Mouse (Mus musculus) heart, embryonic 15.5 days (tissue): ENCODE data around the gene Eif4g1. TPM values are rescaled to one million over a fixed set of nuclear protein-coding genes. Genes with fewer than 3 reads are reported as not detected.

Experiments
- ATAC-seq: fragments of 200-750 bp; cut with Nextera tagmentation; replicated peaks from 2 replicates; pipeline ENCODE4 v1.8.0; 2017; ENCODE audit warnings: low read depth, moderate TSS enrichment; ENCODE audit not compliant: insufficient number of reproducible peaks, insufficient read depth, low FRiP score
- H3K27ac ChIP-seq: fragments of 300-500 bp; sonication (generic); 2 replicates; pipeline ENCODE4 v1.5.1; 2015; ENCODE audit warnings: mild to moderate bottlenecking, inconsistent platforms
- H3K27me3 ChIP-seq: fragments of 300-500 bp; sonication (generic); 2 replicates; pipeline ENCODE4 v1.6.1; 2015; ENCODE audit warnings: inconsistent platforms
- H3K36me3 ChIP-seq: fragments of 300-500 bp; sonication (generic); 2 replicates; pipeline ENCODE4 v1.6.1; 2015; ENCODE audit warnings: mild to moderate bottlenecking, inconsistent platforms
- H3K4me1 ChIP-seq: fragments of 300-500 bp; sonication (generic); replicated peaks from 2 replicates; pipeline ENCODE4 v1.6.1; 2015; ENCODE audit warnings: inconsistent platforms
- H3K4me2 ChIP-seq: fragments of 300-500 bp; sonication (generic); 2 replicates; pipeline ENCODE4 v1.6.1; 2015; ENCODE audit warnings: inconsistent platforms, mild to moderate bottlenecking, moderate library complexity
- H3K4me3 ChIP-seq: fragments of 300-500 bp; sonication (generic); 2 replicates; pipeline ENCODE4 v1.5.1; 2015; ENCODE audit warnings: mild to moderate bottlenecking, inconsistent platforms
- H3K9ac ChIP-seq: fragments of 300-500 bp; sonication (generic); 2 replicates; pipeline ENCODE4 v1.6.1; 2015; ENCODE audit warnings: mild to moderate bottlenecking, inconsistent platforms
- H3K9me3 ChIP-seq: fragments of 300-500 bp; sonication (generic); replicated peaks from 2 replicates; pipeline ENCODE4 v1.6.1; 2016; ENCODE audit warnings: inconsistent platforms
- WGBS: fragments of 180-500 bp; shearing (Covaris S2); methylation state at CpG from one replicate; pipeline ENCODE4 v1.1.7; 2015; ENCODE audit warnings: mixed read lengths; 5-methylcytosine and 5-hydroxymethylcytosine counted together
- polyA plus RNA-seq: library from polyadenylated mRNA; unstranded; fragments of >200 nt; fragmentation: Nextera tagmentation; extraction: Ambion mirVana; gene quantifications from 2 replicates; pipeline ENCODE4 v1.2.1, GENCODE M21; 2015

The Eif4g1 gene
- polyA plus RNA-seq, 1 experiment from 2014 or later: 95.3 TPM

- Histone ChIP-seq H3K9ac (no peak overlapping the region), H3K27ac (no peak overlapping the region), H3K36me3 (no peaks in the 10 kb centered on the region; the same call in 1 of the 2 replicates), H3K9me3 (no peaks in the 10 kb centered on the region), H3K4me3 (no peak overlapping the region), H3K4me1 (no peaks in the 10 kb centered on the region), H3K27me3 (no peaks in the 10 kb centered on the region), H3K4me2 (no peak overlapping the region)
- no peak; the same call in 1 of the 2 replicates for ATAC-seq
- 91% methylated on average over 21 of the region's 21 CpGs for WGBS
Observed at GRCm38 (mm10) chr16:20708220-20708938, 40.3 kb downstream of the Eif4g1 start.

- H3K4me2 ChIP-seq: no peak overlapping the region
- no peaks in the 10 kb centered on the region for H3K9me3 ChIP-seq
- 73% methylated on average over 19 of the region's 19 CpGs for WGBS
- H3K27ac ChIP-seq: no peak overlapping the region
- no peak overlapping the region for H3K9ac ChIP-seq
- H3K27me3 ChIP-seq: no peaks in the 10 kb centered on the region
- H3K4me1 ChIP-seq: 0 out of 2 replicates have a peak, but pooled peaks cover 2% of the 10 kb centered on the region
- no peak for ATAC-seq
- H3K36me3 ChIP-seq: no peaks in the 10 kb centered on the region; the same call in 1 of the 2 replicates
- H3K4me3 ChIP-seq: no peak overlapping the region
Observed at GRCm38 (mm10) chr16:20708939-20709734, 41.0 kb downstream of the Eif4g1 start.

DNA sequence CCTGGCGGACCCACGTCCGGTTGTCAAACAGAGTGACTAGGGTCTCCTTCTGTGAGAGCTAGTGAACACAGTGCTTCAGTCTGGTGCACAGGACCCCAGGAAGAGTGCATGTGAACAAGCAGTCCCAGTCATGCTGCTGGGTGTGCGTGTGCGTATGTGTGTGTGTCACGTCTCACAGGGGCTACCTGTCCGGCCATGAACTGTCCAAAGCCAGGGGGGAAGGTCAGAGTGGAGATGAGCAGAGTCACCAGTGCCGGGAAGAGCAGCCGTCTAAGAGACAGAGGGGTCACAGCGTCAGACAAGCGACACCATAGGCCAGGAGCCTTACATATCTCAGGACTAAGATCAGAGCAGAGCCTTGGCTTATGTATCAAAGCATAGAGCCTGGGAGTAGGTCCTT lies 42.3 kb downstream of the Eif4g1 start:
- ATAC-seq: no peak
- Histone ChIP-seq H3K9me3 (no peaks in the 10 kb centered on the region), H3K4me2 (no peak overlapping the region), H3K9ac (no peak overlapping the region), H3K4me3 (no peak overlapping the region), H3K36me3 (no peaks in the 10 kb centered on the region; the same call in 1 of the 2 replicates), H3K4me1 (peaks cover 12% of the 10 kb centered on the region), H3K27me3 (no peaks in the 10 kb centered on the region), H3K27ac (no peak overlapping the region)
- 92% methylated on average over 11 of the region's 11 CpGs for WGBS

DNA sequence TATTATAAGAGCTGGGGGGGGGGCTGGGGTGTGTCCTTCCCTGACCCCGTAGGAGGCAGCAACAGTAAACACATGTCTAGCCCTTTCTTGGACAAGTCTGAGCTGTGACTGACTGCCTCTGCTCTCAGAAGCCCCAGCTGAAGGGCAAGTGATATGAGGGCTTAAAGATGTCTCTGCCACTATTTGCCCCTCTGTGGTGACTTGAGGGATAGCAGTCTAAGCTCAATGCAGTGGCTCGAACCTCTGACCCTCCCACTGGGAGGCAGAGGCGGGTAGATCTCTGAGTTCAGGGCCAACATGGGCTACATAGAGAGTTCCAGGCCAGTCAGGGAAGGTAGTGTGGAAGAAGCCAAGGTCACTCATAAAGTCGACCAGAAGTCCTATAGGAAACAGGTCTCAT lies 42.7 kb downstream of the Eif4g1 start:
- no peak for ATAC-seq
- H3K36me3 ChIP-seq: no peaks in the 10 kb centered on the region; the same call in 1 of the 2 replicates
- no peak overlapping the region for H3K4me3 ChIP-seq
- H3K9me3 ChIP-seq: no peaks in the 10 kb centered on the region
- no peak overlapping the region for H3K27ac ChIP-seq
- no peak overlapping the region for H3K9ac ChIP-seq
- peaks cover 17% of the 10 kb centered on the region for H3K4me1 ChIP-seq
- WGBS: 83% methylated on average over 4 of the region's 4 CpGs
- H3K27me3 ChIP-seq: no peaks in the 10 kb centered on the region
- no peak overlapping the region for H3K4me2 ChIP-seq

- Histone ChIP-seq H3K4me2 (no peak overlapping the region), H3K9ac (no peak overlapping the region), H3K4me3 (no peak overlapping the region), H3K27ac (no peak overlapping the region), H3K4me1 (peaks cover 26% of the 10 kb centered on the region), H3K36me3 (no peaks in the 10 kb centered on the region; the same call in 1 of the 2 replicates), H3K27me3 (no peaks in the 10 kb centered on the region), H3K9me3 (no peaks in the 10 kb centered on the region)
- no peak for ATAC-seq
- WGBS: 73% methylated on average over 9 of the region's 9 CpGs
Observed at GRCm38 (mm10) chr16:20712190-20712589, 44.1 kb downstream of the Eif4g1 start.

GRCm38 (mm10) chr16:20712889-20713288 lies 44.8 kb downstream of the Eif4g1 start:
- Histone ChIP-seq H3K9ac (no peak overlapping the region), H3K4me2 (no peak overlapping the region), H3K4me1 (peaks cover 26% of the 10 kb centered on the region), H3K4me3 (no peak overlapping the region), H3K27me3 (no peaks in the 10 kb centered on the region), H3K9me3 (no peaks in the 10 kb centered on the region), H3K27ac (no peak overlapping the region), H3K36me3 (no peaks in the 10 kb centered on the region; the same call in 1 of the 2 replicates)
- WGBS: 62% methylated on average over 7 of the region's 7 CpGs
- no peak for ATAC-seq

- whole genome bisulfite sequencing: 61% methylated on average over 11 of the region's 11 CpGs
- Histone ChIP-seq H3K27ac (no peak overlapping the region), H3K4me3 (0 out of 2 replicates have a peak overlapping the region, but pooled peaks have one; percentile 88), H3K4me1 (peaks cover 33% of the 10 kb centered on the region), H3K27me3 (no peaks in the 10 kb centered on the region), H3K9me3 (no peaks in the 10 kb centered on the region), H3K4me2 (peak overlapping the region; percentile 97), H3K36me3 (no peaks in the 10 kb centered on the region; the same call in 1 of the 2 replicates), H3K9ac (0 out of 2 replicates have a peak overlapping the region, but pooled peaks have one; percentile 83)
- no peak for ATAC-seq
Observed at GRCm38 (mm10) chr16:20714307-20715080, 46.4 kb downstream of the Eif4g1 start.

GRCm38 (mm10) chr16:20715161-20715560 lies 47.0 kb downstream of the Eif4g1 start:
- Histone ChIP-seq H3K4me1 (peaks cover 33% of the 10 kb centered on the region), H3K4me2 (peak overlapping the region; percentile 97), H3K27ac (no peak overlapping the region), H3K9me3 (no peaks in the 10 kb centered on the region), H3K36me3 (peaks cover 3% of the 10 kb centered on the region; the same call in 1 of the 2 replicates), H3K4me3 (peak overlapping the region; percentile 88), H3K27me3 (no peaks in the 10 kb centered on the region), H3K9ac (peak overlapping the region; percentile 83)
- ATAC-seq: no peak
- WGBS: 66% methylated on average over 2 of the region's 2 CpGs

DNA sequence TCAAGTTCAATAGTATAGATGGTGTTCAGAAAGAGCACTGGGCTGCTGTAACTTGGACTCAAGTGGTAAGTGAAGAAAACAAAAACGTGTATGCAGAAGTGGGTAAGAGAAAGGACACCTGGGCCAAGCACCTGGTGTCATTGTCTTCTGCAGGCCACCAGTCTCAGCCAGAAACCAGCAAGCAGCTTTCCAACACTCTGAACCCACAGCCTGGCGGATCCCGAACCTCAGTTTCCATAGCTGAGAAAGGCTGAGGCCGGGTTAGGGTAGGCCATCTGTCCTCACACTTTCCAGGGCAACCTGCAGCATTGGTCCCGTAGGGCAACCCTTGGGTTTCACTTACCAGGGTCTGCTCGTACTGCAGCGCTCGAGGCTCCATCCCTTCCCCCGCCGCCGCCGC lies 47.5 kb downstream of the Eif4g1 start:
- peak overlapping the region; percentile 88 for H3K4me3 ChIP-seq
- H3K27ac ChIP-seq: peak overlapping the region; percentile 93
- no peaks in the 10 kb centered on the region for H3K9me3 ChIP-seq
- H3K4me1 ChIP-seq: peaks cover 33% of the 10 kb centered on the region
- peak overlapping the region; percentile 83 for H3K9ac ChIP-seq
- peak; percentile 2; the same call in 1 of the 2 replicates for ATAC-seq
- WGBS: 3% methylated on average over 12 of the region's 12 CpGs
- peaks cover 7% of the 10 kb centered on the region; the same call in 1 of the 2 replicates for H3K36me3 ChIP-seq
- H3K4me2 ChIP-seq: peak overlapping the region; percentile 97
- no peaks in the 10 kb centered on the region for H3K27me3 ChIP-seq

GRCm38 (mm10) chr16:20715976-20716840 lies 48.1 kb downstream of the Eif4g1 start:
- Histone ChIP-seq H3K4me1 (peaks cover 33% of the 10 kb centered on the region), H3K36me3 (peaks cover 9% of the 10 kb centered on the region; the same call in 1 of the 2 replicates), H3K4me2 (peak overlapping the region; percentile 97), H3K27me3 (no peaks in the 10 kb centered on the region), H3K4me3 (peak overlapping the region; percentile 88), H3K9ac (peak overlapping the region; percentile 83), H3K9me3 (no peaks in the 10 kb centered on the region), H3K27ac (peak overlapping the region; percentile 93)
- under 1% methylated on average over 60 of the region's 68 CpGs for WGBS
- ATAC-seq: peak; percentile 82
